Mouse (Mus musculus) gastrocnemius, postnatal 10 days (tissue): ENCODE measurements around the gene Kcng1. TPM values are rescaled to one million over a fixed set of nuclear protein-coding genes. Genes with fewer than 3 reads are reported as not detected.

Experiments
- total RNA-seq, 2 experiments: library from RNA; stranded (reverse); gene quantifications; 2 replicates each; pipeline ENCODE4 v1.2.3; 2021

The Kcng1 gene
- total RNA-seq, 2 experiments from 2014 or later, result 0.23 to 0.35 TPM

Other genes with a start within 250 kb of the Kcng1 start
- gene Pard6b, start 200.7 kb downstream of the Kcng1 start, total RNA-seq, result under 1 TPM; 0.85 to 0.93 TPM
- 10 to 100 TPM; 28.4 to 33.5 TPM for gene Adnp, start 74.6 kb downstream of the Kcng1 start, total RNA-seq
- 10 to 100 TPM; 14.6 to 19.5 TPM for gene Gm20716, start 51.4 kb downstream of the Kcng1 start, total RNA-seq
- gene Dpm1, start 51.1 kb downstream of the Kcng1 start, total RNA-seq, result 10 to 100 TPM; 49.7 to 54.9 TPM
- 1 to 10 TPM; 3.5 to 4.3 TPM for gene Mocs3, start 51.1 kb downstream of the Kcng1 start, total RNA-seq